Mouse (Mus musculus) kidney, adult 2 months (tissue): ENCODE data around the gene Zcchc2. TPM values are rescaled to one million over a fixed set of nuclear protein-coding genes. Genes with fewer than 3 reads are reported as not detected.

Source experiments
- DNase-seq: peaks from one replicate; pipeline ENCODE4 v3.0.0; 2021
- H3K27ac ChIP-seq: fragments of 200-500 bp; 2 replicates; pipeline ENCODE4 v1.5.1; 2012; ENCODE audit warnings: low read depth, low read length, control low read depth, inconsistent platforms; ENCODE audit not compliant: insufficient read depth
- H3K27me3 ChIP-seq: fragments of 200-500 bp; replicated peaks from 2 replicates; pipeline ENCODE4 v1.6.1; 2012; ENCODE audit warnings: mild to moderate bottlenecking, moderate library complexity, low read length, inconsistent platforms; ENCODE audit not compliant: control insufficient read depth, insufficient read depth
- H3K36me3 ChIP-seq: fragments of 200-500 bp; 2 replicates; pipeline ENCODE4 v1.6.1; 2012; ENCODE audit warnings: mild to moderate bottlenecking, moderate library complexity, low read length, inconsistent platforms; ENCODE audit not compliant: control insufficient read depth, insufficient read depth
- H3K4me1 ChIP-seq: fragments of 200-500 bp; 2 replicates; pipeline ENCODE4 v1.6.1; 2011; ENCODE audit warnings: low read length; ENCODE audit not compliant: control insufficient read depth, insufficient read depth
- H3K4me3 ChIP-seq: fragments of 200-500 bp; 2 replicates; pipeline ENCODE4 v1.5.1; 2011; ENCODE audit warnings: mild to moderate bottlenecking, low read depth, low read length, control low read depth; ENCODE audit not compliant: insufficient read depth
- CTCF ChIP-seq: fragments of 200-500 bp; conservative IDR thresholded peaks from 2 replicates; pipeline ENCODE4 v1.5.1; 2011; ENCODE audit warnings: low read depth, mild to moderate bottlenecking, control low read depth, low read length, moderate library complexity, mixed read lengths; ENCODE audit not compliant: insufficient read depth, insufficient read length
- POLR2A ChIP-seq: fragments of 200-500 bp; IDR thresholded peaks from one replicate; pipeline ENCODE4 v1.6.1; 2011; ENCODE audit warnings: low read depth, low read length, control low read depth
- WGBS: fragments of 180-500 bp; shearing (Covaris S2); methylation state at CpG from one replicate; pipeline ENCODE4 v1.1.7; 2018; 5-methylcytosine and 5-hydroxymethylcytosine counted together
- polyA plus RNA-seq: library from polyadenylated mRNA; depleted of rRNA; stranded (reverse); fragments of >200 nt; gene quantifications from 2 replicates; pipeline ENCODE4 v1.2.3, GENCODE M21; 2012; rRNA removed

The Zcchc2 gene
- 13.5 and 15.1 TPM in 2 replicates for polyA plus RNA-seq

GRCm38 (mm10) chr1:105990138-105990821 is at the start of gene Zcchc2:
TSS of gene Zcchc2 (plus strand) at chr1:105990406.
- Histone ChIP-seq H3K4me3 (peak within 1 kb of the TSS; percentile 97), H3K36me3 (no peaks in the 10 kb centered on the region), H3K4me1 (peaks cover 6% of the 10 kb centered on the region; the same call in 1 of the 2 replicates), H3K27me3 (no peaks in the 10 kb centered on the region), H3K27ac (peak within 1 kb of the TSS; percentile 97)
- TF ChIP-seq CTCF (no peak), POLR2A (peak; percentile 44)
- DNase-seq, result peak; percentile 99
- WGBS, result under 1% methylated on average over 68 of the region's 83 CpGs

DNA sequence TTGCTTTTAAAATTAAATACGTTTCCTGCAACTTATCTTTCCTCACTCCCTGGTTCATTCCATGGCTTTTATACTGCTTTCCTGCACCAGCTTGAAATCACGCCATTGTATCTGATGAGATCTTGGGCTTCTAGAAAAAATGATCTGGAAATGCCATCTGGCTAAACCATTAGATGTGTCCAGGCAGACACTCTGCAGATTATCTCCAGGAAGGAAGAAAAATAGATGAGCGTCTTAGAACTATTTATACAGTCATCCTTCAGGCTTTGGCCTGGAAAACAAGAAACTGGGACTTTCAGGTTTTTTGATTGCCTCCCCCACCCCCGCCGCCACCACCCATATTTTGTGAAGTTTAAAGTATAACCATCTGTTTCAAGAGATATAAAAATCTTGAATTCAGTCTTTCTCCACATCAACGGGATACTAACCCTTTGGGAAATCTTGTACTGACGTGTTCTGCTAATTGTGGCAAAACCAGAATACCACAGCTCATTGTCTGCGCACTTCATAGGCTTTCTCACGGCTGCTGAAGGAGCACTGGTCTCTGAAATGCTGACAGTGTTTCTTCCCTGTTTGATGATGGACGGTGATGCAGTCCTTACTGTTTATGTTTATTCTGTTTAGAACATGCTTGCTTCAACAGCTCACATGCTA is 45.2 kb upstream of the Zcchc2 start:
- WGBS, result 87% methylated on average over 10 of the region's 10 CpGs
- DNase-seq, result no peak
- TF ChIP-seq CTCF (no peak), POLR2A (no peak)
- no peaks in the 10 kb centered on the region for H3K27me3 ChIP-seq
- no peak overlapping the region for H3K27ac ChIP-seq
- H3K36me3 ChIP-seq, result no peaks in the 10 kb centered on the region
- no peaks in the 10 kb centered on the region for H3K4me1 ChIP-seq
- no peak overlapping the region for H3K4me3 ChIP-seq

GRCm38 (mm10) chr1:105946581-105947540 is 43.3 kb upstream of the Zcchc2 start:
- TF ChIP-seq CTCF, result no peak
- TF ChIP-seq POLR2A, result no peak
- peak; percentile 32 for DNase-seq

GRCm38 (mm10) chr1:105948352-105948751 is 41.9 kb upstream of the Zcchc2 start:
- no peak for TF ChIP-seq POLR2A
- WGBS, result 74% methylated on average over 6 of the region's 6 CpGs
- Histone ChIP-seq H3K27me3 (no peaks in the 10 kb centered on the region), H3K36me3 (no peaks in the 10 kb centered on the region), H3K27ac (no peak overlapping the region), H3K4me3 (no peak overlapping the region), H3K4me1 (no peaks in the 10 kb centered on the region)
- DNase-seq, result no peak

More at GRCm38 (mm10) chr1:105946581-105947540, 43.3 kb upstream of the Zcchc2 start:
- H3K27ac ChIP-seq, result no peak overlapping the region
- no peak overlapping the region for H3K4me3 ChIP-seq
- no peaks in the 10 kb centered on the region for H3K27me3 ChIP-seq
- no peaks in the 10 kb centered on the region for H3K4me1 ChIP-seq
- H3K36me3 ChIP-seq, result no peaks in the 10 kb centered on the region
- WGBS, result 62% methylated on average over 13 of the region's 13 CpGs

DNA sequence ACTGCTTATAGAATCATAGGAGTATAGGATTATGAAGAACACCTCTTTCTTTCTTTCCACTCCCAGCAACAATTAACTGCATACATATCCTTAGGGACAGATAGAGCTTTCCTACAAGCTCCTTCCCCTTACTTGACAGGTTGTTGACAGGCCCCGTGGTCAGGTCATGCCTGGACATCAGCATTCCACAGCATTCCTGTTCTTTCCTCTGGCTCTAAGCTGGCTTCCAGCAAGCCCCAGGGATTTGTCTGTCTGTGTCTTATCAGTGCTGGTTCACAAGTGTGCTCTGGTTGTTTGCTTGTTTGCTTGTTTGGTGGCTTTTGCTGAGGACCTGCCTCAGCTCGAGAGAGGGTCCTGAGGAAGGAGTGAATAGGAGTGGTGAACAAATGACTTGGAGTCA is 36.6 kb upstream of the Zcchc2 start:
- no peak overlapping the region for H3K4me3 ChIP-seq
- no peak overlapping the region for H3K27ac ChIP-seq
- 71% methylated on average over 2 of the region's 2 CpGs for WGBS
- no peak for DNase-seq
- no peaks in the 10 kb centered on the region for H3K4me1 ChIP-seq
- TF ChIP-seq CTCF (no peak), POLR2A (no peak)
- no peaks in the 10 kb centered on the region for H3K27me3 ChIP-seq
- no peaks in the 10 kb centered on the region for H3K36me3 ChIP-seq

DNA sequence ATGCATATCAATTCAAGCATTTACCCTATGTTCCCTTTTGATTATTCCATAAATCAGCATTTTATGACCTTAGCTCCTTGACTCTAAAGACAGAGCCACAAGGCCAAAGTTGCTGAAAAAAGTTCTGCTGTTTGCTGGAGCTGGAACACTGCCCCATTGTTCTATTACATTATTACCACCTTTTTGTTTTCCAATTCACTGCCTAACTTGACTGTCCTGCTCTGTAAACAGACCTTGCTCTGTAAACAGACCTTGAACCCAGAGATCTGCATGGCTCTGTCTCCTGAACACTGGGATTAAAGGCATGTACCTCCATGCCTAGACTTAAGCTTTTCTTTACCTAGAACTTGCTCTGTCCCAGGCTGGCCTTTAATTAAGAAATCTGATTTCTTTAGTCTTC is 36.2 kb upstream of the Zcchc2 start:
- Histone ChIP-seq H3K4me3 (no peak overlapping the region), H3K27ac (no peak overlapping the region), H3K27me3 (no peaks in the 10 kb centered on the region), H3K4me1 (no peaks in the 10 kb centered on the region), H3K36me3 (no peaks in the 10 kb centered on the region)
- DNase-seq, result peak; percentile 49
- TF ChIP-seq CTCF, result no peak
- TF ChIP-seq POLR2A, result no peak

DNA sequence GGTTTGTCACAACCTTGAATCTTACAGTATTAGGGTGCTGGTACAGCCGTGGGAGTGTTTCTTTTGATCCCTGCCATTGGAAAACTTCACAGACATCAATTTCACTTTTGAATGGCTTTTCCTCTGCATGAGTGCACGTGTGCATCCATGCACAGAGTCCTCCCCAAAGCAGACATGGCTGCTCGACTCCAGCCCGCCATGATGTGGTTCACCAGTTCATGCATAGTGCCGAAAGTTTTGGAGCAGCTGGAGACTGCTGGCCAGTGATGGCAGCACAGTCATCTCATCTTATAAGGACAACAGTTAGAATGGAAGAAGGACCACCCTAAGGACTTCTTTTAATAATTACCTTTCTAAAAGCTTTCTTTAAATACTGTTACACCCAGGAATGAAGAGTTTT is 34.1 kb upstream of the Zcchc2 start:
- WGBS, result 53% methylated on average over 5 of the region's 5 CpGs
- H3K27ac ChIP-seq, result no peak overlapping the region
- H3K36me3 ChIP-seq, result no peaks in the 10 kb centered on the region
- H3K4me1 ChIP-seq, result no peaks in the 10 kb centered on the region
- H3K4me3 ChIP-seq, result no peak overlapping the region
- H3K27me3 ChIP-seq, result no peaks in the 10 kb centered on the region
- no peak for TF ChIP-seq CTCF
- no peak for TF ChIP-seq POLR2A
- DNase-seq, result no peak
